Mouse (Mus musculus) forebrain, embryonic 13.5 days (tissue): ENCODE data around the gene Dcst1. TPM values are rescaled to one million over a fixed set of nuclear protein-coding genes. Genes with fewer than 3 reads are reported as not detected.

Source experiments
- ATAC-seq: fragments of 200-750 bp; cut with Nextera tagmentation; 2 replicates; pipeline ENCODE4 v1.8.0; 2017
- H3K27ac ChIP-seq: fragments of 300-500 bp; sonication (generic); 2 replicates; pipeline ENCODE4 v1.5.1; 2015; ENCODE audit warnings: inconsistent platforms, mild to moderate bottlenecking, moderate library complexity
- H3K27me3 ChIP-seq: fragments of 300-500 bp; sonication (generic); 2 replicates; pipeline ENCODE4 v1.6.1; 2015; ENCODE audit warnings: mild to moderate bottlenecking, inconsistent platforms
- H3K36me3 ChIP-seq: fragments of 300-500 bp; sonication (generic); 2 replicates; pipeline ENCODE4 v1.6.1; 2015; ENCODE audit warnings: mild to moderate bottlenecking, inconsistent platforms; ENCODE audit not compliant: poor library complexity, severe bottlenecking
- H3K4me1 ChIP-seq: fragments of 300-500 bp; sonication (generic); 2 replicates; pipeline ENCODE4 v1.6.1; 2015; ENCODE audit warnings: inconsistent platforms
- H3K4me2 ChIP-seq: fragments of 300-500 bp; sonication (generic); 2 replicates; pipeline ENCODE4 v1.6.1; 2015; ENCODE audit warnings: inconsistent platforms, mild to moderate bottlenecking, moderate library complexity
- H3K4me3 ChIP-seq: fragments of 300-500 bp; sonication (generic); 2 replicates; pipeline ENCODE4 v1.5.1; 2015; ENCODE audit warnings: mild to moderate bottlenecking, inconsistent platforms
- H3K9ac ChIP-seq: fragments of 300-500 bp; sonication (generic); 2 replicates; pipeline ENCODE4 v1.6.1; 2015; ENCODE audit warnings: mild to moderate bottlenecking, inconsistent platforms
- H3K9me3 ChIP-seq: fragments of 300-500 bp; sonication (generic); replicated peaks from 2 replicates; pipeline ENCODE4 v1.6.1; 2016; ENCODE audit warnings: inconsistent platforms
- WGBS: fragments of 180-500 bp; shearing (Covaris S2); methylation state at CpG from one replicate; pipeline ENCODE4 v1.1.7; 2015; 5-methylcytosine and 5-hydroxymethylcytosine counted together
- polyA plus RNA-seq: library from polyadenylated mRNA; unstranded; fragments of >200 nt; fragmentation: Nextera tagmentation; extraction: Ambion mirVana; gene quantifications from 2 replicates; pipeline ENCODE4 v1.2.1, GENCODE M21; 2015

Dcst1 gene
- polyA plus RNA-seq, 1 experiment from 2014 or later, result 0.57 TPM

DNA sequence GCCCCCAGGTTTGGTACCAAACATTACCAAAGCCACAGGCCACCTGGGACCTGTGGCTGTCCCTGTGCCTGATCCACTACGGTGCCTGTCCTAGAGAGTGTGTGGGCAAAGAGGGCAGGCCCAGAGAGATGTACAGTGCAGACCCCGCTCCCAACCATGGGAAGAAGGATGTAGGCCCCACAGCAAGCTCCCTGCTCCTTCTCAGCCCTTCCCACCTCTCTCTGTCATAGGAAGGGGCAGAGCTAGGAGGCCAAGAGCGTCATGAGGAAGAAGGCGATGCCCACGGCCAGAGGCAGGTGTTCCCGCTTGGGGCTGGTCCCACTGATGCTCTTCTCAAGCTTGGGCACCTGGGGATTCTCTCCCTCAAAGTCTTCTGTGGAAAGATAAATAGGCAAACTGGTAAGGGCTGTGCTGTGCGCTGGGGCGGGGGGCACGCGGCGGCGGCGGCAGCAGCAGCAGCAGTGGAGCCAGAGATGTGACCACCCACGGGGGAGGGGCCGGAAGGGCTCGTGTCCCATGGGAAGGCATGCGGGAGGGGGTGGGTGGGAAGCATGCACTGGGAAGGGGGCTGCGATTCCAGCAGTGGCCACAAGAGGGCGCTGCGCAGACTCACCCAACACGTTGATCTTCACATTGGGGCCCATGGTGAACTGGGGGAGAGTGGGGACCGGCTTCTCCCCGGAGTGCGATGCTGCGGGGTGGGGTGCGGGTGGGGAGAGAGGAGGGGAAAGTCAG is 49.7 kb downstream of the Dcst1 start:
- H3K4me3 ChIP-seq, result peak overlapping the region; percentile 22
- H3K27me3 ChIP-seq, result peaks cover 42% of the 10 kb centered on the region
- 4% methylated on average over 23 of the region's 26 CpGs for WGBS
- no peak overlapping the region for H3K27ac ChIP-seq
- H3K4me2 ChIP-seq, result peak overlapping the region; percentile 56
- peak overlapping the region; percentile 55; the same call in 1 of the 2 replicates for H3K9ac ChIP-seq
- H3K9me3 ChIP-seq, result no peaks in the 10 kb centered on the region
- H3K4me1 ChIP-seq, result peaks cover 50% of the 10 kb centered on the region
- no peaks in the 10 kb centered on the region for H3K36me3 ChIP-seq
- peak; percentile 11; the same call in 1 of the 2 replicates for ATAC-seq

DNA sequence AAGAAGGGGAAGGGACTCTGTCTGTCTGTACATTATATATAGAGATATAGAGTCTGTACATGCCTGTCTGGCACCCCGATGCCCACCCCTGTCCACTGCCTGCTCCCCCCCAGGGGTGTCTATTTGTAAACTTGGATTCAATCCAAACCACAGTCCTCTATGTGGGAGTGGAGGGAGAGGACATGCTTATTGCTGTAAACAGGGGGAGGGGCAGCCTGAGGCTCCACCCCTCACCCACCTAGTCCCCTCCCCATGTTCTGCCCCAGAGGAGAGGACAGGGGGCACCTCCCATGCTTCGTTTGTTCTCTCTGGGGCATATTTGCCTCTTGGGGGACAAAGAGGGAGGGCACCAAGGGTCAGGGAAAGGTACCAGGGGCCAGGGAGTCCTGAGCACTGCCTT is 50.3 kb downstream of the Dcst1 start:
- Histone ChIP-seq H3K9ac (no peak overlapping the region), H3K4me2 (peak overlapping the region; percentile 56), H3K27ac (no peak overlapping the region), H3K4me1 (peaks cover 44% of the 10 kb centered on the region), H3K4me3 (peak overlapping the region; percentile 22; the same call in 1 of the 2 replicates), H3K27me3 (peaks cover 36% of the 10 kb centered on the region), H3K9me3 (no peaks in the 10 kb centered on the region), H3K36me3 (no peaks in the 10 kb centered on the region)
- 40% methylated on average over 2 of the region's 2 CpGs for WGBS
- ATAC-seq, result no peak

DNA sequence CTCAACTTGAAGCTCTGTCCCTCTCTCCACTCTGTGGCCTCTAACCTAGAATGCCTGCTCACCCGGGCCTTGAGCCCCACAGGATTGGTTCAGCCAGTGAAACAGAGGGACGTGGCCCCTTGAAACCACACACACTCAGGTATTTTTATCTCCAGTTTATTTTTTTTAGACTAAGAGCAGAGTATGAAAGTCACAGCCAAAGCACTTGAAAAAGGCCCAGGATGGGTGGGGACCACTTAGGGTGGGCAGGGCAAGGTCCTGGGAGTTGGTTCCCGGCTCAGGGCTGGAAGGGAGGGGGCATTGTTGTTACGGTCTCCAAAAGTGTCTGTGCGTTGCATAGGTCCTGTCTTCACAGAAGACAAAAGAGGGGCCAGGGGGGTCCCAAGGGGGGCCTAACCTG is 50.7 kb downstream of the Dcst1 start:
- Histone ChIP-seq H3K27ac (no peak overlapping the region), H3K4me2 (no peak overlapping the region), H3K4me3 (no peak overlapping the region), H3K27me3 (peaks cover 32% of the 10 kb centered on the region), H3K9ac (no peak overlapping the region), H3K4me1 (peaks cover 40% of the 10 kb centered on the region), H3K36me3 (no peaks in the 10 kb centered on the region), H3K9me3 (no peaks in the 10 kb centered on the region)
- no peak for ATAC-seq
- WGBS, result 66% methylated on average over 5 of the region's 5 CpGs

DNA sequence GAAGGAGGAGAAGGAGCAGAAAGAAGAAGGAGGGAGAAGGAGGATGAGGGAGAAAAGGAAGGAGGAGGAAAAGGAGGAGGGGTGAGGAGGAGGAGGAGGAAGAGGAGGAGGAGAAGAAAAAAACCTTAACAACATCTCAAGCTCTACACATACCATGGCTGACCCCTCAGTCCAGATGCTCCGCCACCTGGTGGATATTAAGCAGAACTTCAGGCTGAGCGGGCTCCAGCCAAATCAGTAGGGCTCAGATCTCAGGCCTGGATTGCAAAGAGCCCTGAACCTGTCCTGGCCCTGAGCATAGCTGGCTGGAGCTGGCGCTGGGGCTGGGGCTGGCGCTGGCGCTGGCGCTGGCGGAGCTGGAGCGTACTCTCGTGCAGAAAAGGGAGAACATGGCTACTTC is 57.0 kb downstream of the Dcst1 start:
- peak; percentile 83; the same call in 1 of the 2 replicates for ATAC-seq
- H3K9ac ChIP-seq, result no peak overlapping the region
- WGBS, result 3% methylated on average over 9 of the region's 9 CpGs
- H3K4me2 ChIP-seq, result no peak overlapping the region
- no peaks in the 10 kb centered on the region; the same call in 1 of the 2 replicates for H3K27me3 ChIP-seq
- no peaks in the 10 kb centered on the region for H3K9me3 ChIP-seq
- no peak overlapping the region for H3K27ac ChIP-seq
- H3K4me3 ChIP-seq, result no peak overlapping the region
- no peaks in the 10 kb centered on the region for H3K4me1 ChIP-seq
- no peaks in the 10 kb centered on the region for H3K36me3 ChIP-seq

DNA sequence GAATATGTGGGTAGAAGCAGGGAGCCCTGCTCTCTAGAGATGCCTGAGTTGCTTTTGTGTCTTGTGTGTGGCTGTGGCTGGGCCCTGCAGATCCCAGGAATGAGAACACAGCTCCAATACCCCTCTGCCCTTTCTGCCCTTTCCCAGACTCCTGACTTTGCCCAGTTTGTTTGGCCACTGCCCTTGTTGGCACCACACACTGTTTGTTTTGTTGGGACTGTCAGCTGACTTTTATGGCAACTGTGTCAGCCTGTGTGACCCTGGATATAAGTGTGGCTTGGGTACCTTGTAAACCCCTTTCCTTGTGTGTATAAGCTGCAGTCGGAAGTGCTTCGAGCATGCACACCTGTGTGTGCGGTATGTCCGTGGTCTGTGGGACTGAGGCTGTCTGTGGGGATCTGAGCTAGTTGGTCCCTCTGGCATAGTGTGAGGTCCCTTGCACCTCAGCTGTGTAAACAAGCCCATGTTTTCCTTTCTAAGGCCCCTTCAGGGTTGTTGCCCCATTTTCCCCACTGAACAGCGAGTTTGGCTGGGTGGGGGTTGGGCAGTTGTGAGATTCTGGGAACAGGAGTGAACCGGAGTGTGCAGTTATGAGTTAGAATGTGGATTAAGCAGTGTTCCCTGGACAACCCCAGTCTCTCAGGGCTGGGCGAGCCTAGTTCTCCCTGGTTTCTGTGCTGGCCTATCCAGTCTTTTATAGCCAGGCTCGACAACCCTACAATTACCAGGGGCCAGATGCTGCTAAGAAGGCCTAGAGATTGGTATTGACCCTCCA is 59.3 kb downstream of the Dcst1 start:
- 78% methylated on average over 8 of the region's 8 CpGs for WGBS
- Histone ChIP-seq H3K36me3 (no peaks in the 10 kb centered on the region), H3K4me1 (no peaks in the 10 kb centered on the region), H3K4me2 (no peak overlapping the region), H3K9ac (no peak overlapping the region), H3K27ac (no peak overlapping the region), H3K27me3 (no peaks in the 10 kb centered on the region), H3K4me3 (no peak overlapping the region), H3K9me3 (no peaks in the 10 kb centered on the region)
- ATAC-seq, result no peak

DNA sequence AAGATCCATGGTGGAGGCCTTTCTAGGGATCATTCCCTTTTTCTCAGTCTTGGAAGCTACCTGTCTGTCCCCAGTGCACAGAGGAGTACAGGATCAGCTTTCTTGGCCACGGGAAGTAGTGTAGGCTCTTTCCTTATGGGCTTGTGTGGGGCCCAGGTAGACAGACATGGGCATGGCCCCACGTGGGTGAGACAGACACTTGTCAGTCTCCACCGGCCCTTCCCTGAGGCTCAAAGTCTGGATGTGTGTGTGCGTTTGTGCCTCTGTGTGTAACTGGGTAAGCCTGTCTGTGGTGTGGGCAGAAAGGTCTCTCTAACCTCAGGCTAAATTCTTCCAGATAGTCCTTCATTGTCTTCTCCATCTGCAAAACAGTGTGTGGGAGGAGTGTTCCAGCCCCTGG is 59.9 kb downstream of the Dcst1 start:
- H3K4me1 ChIP-seq, result 0 out of 2 replicates have a peak, but pooled peaks cover under 1% of the 10 kb centered on the region
- H3K27me3 ChIP-seq, result peaks cover 4% of the 10 kb centered on the region; the same call in 1 of the 2 replicates
- 68% methylated on average over 4 of the region's 4 CpGs for WGBS
- no peak overlapping the region for H3K9ac ChIP-seq
- no peaks in the 10 kb centered on the region for H3K9me3 ChIP-seq
- H3K4me2 ChIP-seq, result no peak overlapping the region
- ATAC-seq, result no peak
- H3K36me3 ChIP-seq, result no peaks in the 10 kb centered on the region
- H3K4me3 ChIP-seq, result no peak overlapping the region
- H3K27ac ChIP-seq, result no peak overlapping the region

DNA sequence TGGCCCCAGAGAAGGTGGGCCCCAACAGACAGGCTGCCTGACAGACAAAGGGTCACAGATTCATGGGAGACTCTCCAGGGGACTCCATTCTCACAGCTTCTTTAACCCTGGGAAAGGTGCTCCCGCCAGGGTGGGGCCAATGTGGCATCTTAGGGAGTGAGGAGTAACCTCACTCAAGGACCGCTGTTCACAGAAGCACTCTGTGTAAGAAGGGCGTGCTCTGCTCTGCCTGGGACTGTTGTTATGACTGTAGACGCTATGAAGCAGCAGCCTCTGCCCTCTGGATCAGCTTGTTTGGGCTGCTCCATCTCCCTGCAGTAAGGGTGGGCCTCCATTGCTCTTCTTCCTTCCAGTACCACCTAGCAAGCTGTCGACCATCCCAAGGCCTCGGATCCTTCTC is 60.6 kb downstream of the Dcst1 start:
- Histone ChIP-seq H3K27me3 (peaks cover 7% of the 10 kb centered on the region), H3K36me3 (no peaks in the 10 kb centered on the region), H3K27ac (no peak overlapping the region), H3K4me2 (no peak overlapping the region), H3K4me3 (no peak overlapping the region), H3K4me1 (peaks cover 7% of the 10 kb centered on the region; the same call in 1 of the 2 replicates), H3K9ac (no peak overlapping the region), H3K9me3 (no peaks in the 10 kb centered on the region)
- no peak for ATAC-seq
- WGBS, result 69% methylated on average over 6 of the region's 6 CpGs

DNA sequence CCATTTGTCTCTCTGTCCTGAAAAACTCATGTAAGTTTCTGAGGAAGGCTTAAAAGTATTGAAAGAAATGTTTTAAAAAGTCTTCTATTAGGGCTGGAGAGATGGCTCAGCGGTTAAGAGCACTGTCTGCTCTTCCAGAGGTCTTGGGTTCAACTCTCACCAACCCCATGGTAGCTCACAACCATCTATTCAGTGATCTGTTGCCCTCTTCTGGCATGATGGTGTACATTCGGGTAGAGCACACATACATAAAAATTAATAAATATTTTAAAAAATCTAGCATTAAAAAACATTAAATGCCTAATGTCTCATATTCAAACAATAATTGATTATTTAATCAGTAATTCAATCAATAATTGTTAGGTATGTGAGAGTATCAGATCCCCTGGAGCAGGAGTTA is 64.5 kb downstream of the Dcst1 start:
- no peaks in the 10 kb centered on the region for H3K36me3 ChIP-seq
- H3K4me1 ChIP-seq, result peaks cover 8% of the 10 kb centered on the region; the same call in 1 of the 2 replicates
- no peak overlapping the region for H3K4me3 ChIP-seq
- H3K4me2 ChIP-seq, result no peak overlapping the region
- no peak for ATAC-seq
- no peak overlapping the region for H3K9ac ChIP-seq
- H3K27me3 ChIP-seq, result peaks cover 16% of the 10 kb centered on the region
- WGBS, result 59% methylated on average over 2 of the region's 2 CpGs
- H3K9me3 ChIP-seq, result no peaks in the 10 kb centered on the region
- H3K27ac ChIP-seq, result no peak overlapping the region

Other genes starting within 250 kb of the Dcst1 start
- gene Pklr, start 229.1 kb downstream of the Dcst1 start, polyA plus RNA-seq, result 0.09 and 0.26 TPM in 2 replicates
- 19.0 and 19.6 TPM in 2 replicates for gene Hcn3, start 205.1 kb downstream of the Dcst1 start, polyA plus RNA-seq
- gene Clk2, start 200.5 kb downstream of the Dcst1 start, polyA plus RNA-seq, result 25.0 and 26.2 TPM in 2 replicates
- gene Scamp3, start 187.8 kb downstream of the Dcst1 start, polyA plus RNA-seq, result 102 and 109 TPM in 2 replicates
- gene Fam189b, start 182.1 kb downstream of the Dcst1 start, polyA plus RNA-seq, result 15.1 and 23.0 TPM in 2 replicates
- gene Gba, start 162.3 kb downstream of the Dcst1 start, polyA plus RNA-seq, result 34.6 and 36.3 TPM in 2 replicates
- gene Thbs3, start 150.1 kb downstream of the Dcst1 start, polyA plus RNA-seq, result 79.2 and 96.1 TPM in 2 replicates
- gene Mtx1, start 138.2 kb downstream of the Dcst1 start, polyA plus RNA-seq, result 196 and 201 TPM in 2 replicates
- gene Muc1, start 136.2 kb downstream of the Dcst1 start, polyA plus RNA-seq, result 2.8 and 3.1 TPM in 2 replicates
- 221 and 237 TPM in 2 replicates for gene Krtcap2, start 119.3 kb downstream of the Dcst1 start, polyA plus RNA-seq
- gene Trim46, start 118.9 kb downstream of the Dcst1 start, polyA plus RNA-seq, result 36.6 and 43.2 TPM in 2 replicates
- gene Dpm3, start 105.9 kb downstream of the Dcst1 start, polyA plus RNA-seq, result 100 and 106 TPM in 2 replicates
- 25.8 and 32.7 TPM in 2 replicates for gene Slc50a1, start 94.7 kb downstream of the Dcst1 start, polyA plus RNA-seq
- 9.5 and 10.9 TPM in 2 replicates for gene Efna1, start 84.1 kb downstream of the Dcst1 start, polyA plus RNA-seq
- 18.7 and 23.4 TPM in 2 replicates for gene Efna3, start 42.3 kb downstream of the Dcst1 start, polyA plus RNA-seq
- gene Efna4, start 27.2 kb downstream of the Dcst1 start, polyA plus RNA-seq, result 16.0 and 16.3 TPM in 2 replicates
- gene Adam15, start 15.3 kb downstream of the Dcst1 start, polyA plus RNA-seq, result 24.1 and 27.5 TPM in 2 replicates
- 0.06 and 0.13 TPM in 2 replicates for gene Dcst2, start 3.3 kb downstream of the Dcst1 start, polyA plus RNA-seq
- 0.41 and 0.67 TPM in 2 replicates for gene Zbtb7b, start 29.5 kb upstream of the Dcst1 start, polyA plus RNA-seq
- 0.52 and 0.55 TPM in 2 replicates for gene Lenep, start 37.5 kb upstream of the Dcst1 start, polyA plus RNA-seq
- gene Flad1, start 46.6 kb upstream of the Dcst1 start, polyA plus RNA-seq, result 36.3 and 39.4 TPM in 2 replicates
- 352 TPM in 2 replicates for gene Cks1b, start 53.1 kb upstream of the Dcst1 start, polyA plus RNA-seq
- 15.9 and 16.7 TPM in 2 replicates for gene Shc1, start 53.2 kb upstream of the Dcst1 start, polyA plus RNA-seq
- gene Pygo2, start 65.0 kb upstream of the Dcst1 start, polyA plus RNA-seq, result 30.4 and 32.4 TPM in 2 replicates
- gene Pbxip1, start 71.5 kb upstream of the Dcst1 start, polyA plus RNA-seq, result 10.2 TPM in 2 replicates
- gene Pmvk, start 89.3 kb upstream of the Dcst1 start, polyA plus RNA-seq, result 73.3 and 75.0 TPM in 2 replicates
- 3.5 and 4.3 TPM in 2 replicates for gene Kcnn3, start 154.9 kb upstream of the Dcst1 start, polyA plus RNA-seq